Mouse (Mus musculus) retina, postnatal 1 day (tissue): ENCODE measurements around the gene Snrpa.

Source experiments
- DNase-seq: peaks from one replicate; pipeline ENCODE4 v3.0.0-alpha.2; 2012

Snrpa gene

DNA sequence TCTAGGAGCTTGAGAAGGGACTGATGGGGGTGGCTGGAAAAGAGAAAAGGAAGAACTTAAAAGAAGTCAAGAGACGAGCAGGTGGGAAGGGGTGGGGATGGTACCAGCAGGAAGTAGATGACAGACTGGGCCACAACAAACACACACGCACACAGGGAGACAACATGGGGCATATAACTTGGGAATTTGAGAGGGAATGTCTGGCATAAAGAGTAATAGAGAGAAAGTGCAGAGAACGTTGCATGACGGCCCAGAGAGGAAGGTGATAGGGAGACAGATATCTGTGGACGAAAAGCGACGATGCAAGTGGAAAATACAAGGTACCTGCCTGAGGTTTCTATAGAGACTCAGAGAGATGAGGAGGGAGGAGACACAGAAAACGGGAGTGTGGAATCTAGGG, 30.4 kb downstream of the Snrpa start:
- no peak for DNase-seq

DNA sequence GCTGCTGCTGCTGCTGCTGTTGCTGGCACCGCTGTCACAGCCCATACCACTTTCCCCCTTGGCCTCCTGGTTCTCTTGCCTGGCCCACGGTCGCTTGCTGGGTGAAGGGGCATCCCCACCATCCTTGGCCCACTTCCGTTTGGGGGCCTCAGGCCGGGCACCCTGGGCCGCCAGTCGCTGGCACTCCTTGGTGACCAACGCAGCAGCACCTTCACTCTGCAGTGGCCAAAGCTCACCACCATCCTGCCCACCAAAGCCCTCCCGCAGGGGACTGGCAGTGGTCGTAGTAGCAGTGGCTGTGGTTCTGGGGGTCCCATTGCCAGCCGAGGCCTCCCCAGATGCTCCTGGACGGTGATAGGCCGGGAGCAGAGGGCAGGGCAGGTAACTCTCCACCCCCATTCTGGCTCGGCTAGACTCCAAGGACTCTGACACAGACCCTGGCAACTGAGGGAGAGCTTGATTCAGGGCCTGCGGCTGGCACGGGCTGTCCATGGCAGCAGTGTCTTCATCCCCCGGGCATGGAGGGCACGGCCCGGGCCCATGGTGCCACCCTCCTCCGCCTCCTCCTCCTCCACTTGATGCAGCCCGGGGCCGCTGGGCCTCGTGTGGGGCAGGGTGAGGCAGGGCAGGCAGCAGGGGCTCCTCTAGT, 30.9 kb downstream of the Snrpa start:
- DNase-seq, result no peak

DNA sequence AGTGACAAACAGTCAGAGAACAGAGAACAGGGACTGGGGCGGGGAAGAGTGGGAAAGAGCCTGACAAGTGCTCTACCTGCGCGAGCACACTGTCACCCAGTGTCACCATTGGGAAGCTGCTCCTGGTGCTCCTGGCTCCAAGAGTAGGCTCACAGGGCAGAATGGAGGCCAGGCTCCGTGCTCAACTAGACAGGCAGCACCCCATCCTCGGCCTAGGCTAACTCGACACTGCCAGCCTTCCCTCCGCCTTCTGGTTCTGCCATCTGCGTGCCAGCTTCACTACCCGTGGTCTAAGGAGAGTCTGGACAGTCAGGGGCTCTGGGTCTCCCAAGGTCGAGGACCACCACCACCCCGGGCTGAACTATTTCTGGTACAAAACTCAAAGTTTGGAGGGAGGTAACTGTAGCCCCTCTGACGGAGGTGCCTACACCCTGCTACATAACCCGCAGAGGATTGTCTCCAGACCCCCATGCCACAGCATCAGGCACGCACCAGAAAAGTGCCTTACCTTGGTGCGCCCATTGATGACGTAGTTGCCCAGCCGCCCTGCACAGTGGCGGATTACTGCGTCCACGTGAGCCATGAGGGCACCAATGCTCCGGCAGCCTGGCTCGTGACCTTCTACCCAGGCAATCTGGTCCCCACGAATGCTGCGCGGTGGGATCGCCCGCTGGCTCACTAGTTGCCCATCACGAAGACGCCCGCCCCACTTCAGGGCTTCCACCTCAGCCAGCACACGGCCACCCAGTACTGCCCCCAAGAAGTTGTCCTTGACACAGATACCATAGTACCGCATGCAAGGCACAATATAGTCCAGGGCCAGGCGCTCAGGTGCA, 31.7 kb downstream of the Snrpa start:
- DNase-seq, result no peak

DNA sequence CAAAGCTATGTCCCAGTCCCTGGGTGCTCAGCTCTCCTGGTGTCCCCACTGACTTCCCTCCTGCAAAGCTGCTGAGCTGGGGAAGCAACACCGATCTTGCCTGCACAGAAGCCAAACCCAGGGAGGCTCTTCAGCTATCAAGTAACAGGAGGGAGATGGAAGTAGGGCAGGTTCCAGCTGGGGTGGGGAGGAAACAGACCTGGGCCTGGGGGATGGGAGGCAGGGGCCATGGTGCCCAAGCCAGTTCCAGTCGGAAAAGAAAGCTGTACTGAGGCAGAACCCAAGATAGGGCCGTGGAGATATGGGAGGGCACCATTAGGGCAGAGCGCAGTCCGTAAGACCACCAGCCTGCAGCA, 32.6 kb downstream of the Snrpa start:
- DNase-seq, result no peak

DNA sequence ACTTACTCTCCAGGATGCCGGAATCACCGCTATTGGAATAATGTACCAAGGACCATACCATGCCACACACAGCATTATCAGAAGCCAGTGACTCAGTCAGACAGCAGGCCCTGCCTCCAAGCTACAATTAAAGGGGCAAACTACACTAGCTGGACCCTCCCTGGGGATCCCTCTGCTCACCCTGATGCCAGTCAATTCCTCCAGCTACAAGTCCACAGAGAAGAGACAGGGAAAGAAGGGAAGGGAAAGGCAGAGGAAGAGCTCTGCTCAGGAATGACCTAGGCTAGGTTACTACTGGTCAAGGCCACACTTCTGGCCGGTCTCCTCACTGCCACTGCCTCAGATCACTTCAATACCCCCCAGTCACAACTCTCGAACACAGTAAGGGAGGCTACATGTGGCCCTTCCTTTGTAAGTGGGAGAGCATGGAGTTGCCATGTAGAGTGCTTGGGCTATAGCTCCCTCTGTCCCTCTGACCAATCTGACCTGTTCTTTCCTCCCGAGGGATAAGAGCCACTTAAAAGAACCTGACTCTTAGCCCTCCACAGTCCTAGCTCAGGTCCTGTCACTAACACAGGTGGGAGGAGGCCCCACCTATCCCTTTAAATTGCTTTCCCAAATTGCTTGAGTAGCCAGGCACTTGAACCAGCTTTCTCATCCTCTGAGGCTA, 33.2 kb downstream of the Snrpa start:
- DNase-seq, result no peak

DNA sequence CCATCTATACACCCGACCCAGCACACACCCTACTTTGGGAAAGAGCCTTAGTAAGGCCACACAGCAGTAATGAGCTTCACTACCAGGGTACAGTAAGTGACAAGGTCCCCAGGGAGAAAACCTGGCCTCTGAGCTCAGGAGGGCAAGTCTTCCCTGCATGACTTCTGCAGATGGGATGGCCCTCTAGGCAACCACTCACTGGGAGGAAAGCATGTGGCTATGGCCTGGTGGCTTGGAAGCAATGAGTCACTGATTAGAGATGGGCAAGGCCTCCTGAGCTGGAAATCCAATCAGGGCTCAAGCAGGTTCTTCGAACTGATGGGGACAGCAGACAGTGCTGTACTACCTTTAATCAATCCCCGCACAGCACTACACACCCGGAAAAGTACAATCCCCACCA, 34.3 kb downstream of the Snrpa start:
- DNase-seq, result no peak

DNA sequence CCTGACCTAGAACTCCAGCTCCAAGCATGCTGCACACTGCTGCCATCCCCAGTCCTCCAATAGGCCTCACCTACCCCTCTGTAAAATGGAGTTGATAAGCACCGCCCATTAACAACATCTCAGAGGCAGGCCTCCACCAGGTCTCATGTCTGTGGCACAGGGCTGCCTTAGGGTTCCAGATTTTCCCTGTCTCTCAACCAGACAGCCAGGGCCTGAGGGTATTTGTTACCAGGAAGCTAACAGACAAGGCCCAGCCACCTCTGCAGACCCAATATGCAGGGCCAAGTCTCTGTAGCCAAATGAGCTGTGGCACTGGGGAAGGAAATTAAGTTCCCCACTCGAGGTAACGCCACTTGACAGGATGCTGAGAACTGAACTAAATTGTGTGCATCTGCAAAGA, 35.1 kb downstream of the Snrpa start:
- no peak for DNase-seq

DNA sequence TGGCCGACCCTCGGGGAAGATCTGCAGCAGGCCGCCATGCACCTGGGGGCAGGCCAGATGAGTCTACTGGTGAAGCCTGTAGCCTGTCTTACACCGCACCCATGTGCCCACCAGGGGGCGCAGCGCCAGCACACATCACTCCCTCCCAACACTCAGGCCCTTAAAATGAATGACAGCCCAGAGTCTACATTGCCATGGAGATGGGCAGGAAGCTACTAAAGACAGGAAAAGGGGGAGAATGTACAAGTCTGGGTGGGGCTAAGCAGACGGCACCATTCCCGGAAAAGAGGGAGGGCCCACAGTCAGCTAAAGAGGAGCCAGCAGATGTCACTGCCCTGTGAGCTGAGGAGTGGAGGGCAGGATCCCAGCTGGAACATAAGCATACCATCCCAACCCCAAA, 36.2 kb downstream of the Snrpa start:
- peak; percentile 96 for DNase-seq

DNA sequence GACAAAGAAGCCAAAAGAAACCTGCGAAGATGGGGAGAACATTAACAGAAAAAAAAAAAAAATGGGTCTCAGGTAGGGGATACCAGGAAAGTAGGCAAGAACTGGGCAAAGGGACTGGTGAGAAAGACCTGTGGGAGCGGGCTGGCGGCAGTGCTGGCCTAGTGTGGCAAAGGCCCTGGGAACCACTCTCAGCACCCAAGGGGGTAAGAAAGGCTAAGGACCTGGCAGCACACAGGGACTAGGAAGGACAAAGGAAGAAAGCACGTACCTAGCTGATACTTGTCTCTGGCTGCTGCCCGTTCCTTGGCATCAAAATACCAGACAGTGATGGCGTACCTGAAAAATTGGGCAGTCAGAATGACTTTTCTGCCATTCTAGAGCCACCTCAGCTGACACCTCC, 36.8 kb downstream of the Snrpa start:
- no peak for DNase-seq

DNA sequence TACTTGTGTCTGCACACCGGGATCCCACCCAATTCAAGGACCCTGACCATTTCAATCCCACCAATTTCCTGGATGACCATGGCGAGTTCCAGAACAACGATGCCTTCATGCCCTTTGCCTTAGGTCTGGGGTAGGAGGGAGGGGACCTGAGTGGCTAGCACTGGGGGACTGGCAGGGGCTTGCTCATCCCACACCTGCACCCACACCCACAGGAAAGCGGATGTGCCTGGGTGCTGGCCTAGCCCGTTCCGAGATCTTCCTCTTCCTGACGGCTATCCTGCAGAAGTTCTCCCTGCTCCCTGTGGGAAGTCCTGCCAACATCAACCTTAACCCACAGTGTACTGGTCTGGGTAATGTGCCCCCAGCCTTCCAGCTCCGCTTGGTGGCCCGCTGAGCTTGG, 37.9 kb downstream of the Snrpa start:
- no peak for DNase-seq

DNA sequence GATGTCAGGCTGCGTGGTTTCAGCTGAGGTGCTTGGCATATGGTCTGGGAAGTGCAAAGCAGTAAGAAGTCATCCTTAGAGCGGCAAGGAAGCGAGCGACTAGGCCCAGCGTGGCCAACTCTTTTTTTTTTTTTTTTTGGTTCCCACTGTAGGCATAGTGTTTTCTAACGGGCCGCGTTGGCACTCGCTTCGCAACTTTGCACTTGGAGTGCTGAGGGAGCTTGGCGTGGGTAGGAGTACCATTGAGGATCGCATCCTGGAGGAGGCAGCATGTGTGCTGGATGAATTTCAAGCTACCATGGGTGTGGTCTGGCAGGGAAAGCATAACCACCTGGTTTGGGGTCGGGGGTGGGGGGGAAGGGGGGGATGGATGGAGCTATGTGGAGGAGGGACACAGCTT, 40.1 kb downstream of the Snrpa start:
- DNase-seq, result no peak

DNA sequence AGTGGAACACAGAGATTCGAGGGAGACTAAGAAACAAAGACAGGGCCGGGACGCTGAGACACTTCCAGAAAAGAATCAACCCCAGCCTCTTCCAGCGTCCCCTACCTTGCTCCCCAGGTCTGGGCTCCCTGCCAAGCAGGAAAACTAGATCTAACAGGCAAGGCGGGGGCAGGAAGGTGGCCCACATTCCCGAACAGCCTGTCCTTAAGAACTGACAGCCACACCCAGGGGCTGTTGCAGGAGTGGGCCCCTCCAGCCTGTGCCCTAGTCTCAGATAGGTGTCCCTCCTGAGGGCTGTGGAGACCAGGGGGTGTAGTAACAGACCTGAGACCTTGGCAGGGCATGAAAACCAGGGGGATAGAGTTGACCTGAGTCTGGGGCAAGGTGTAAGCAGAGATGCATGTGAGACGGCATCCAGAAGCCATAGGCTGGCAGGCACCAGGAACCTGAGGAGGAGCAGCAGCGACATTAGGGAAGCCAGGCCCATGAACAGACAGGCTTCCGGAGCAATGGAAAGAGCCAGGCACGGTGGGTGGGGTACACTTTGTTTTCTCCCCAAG, 42.8 kb downstream of the Snrpa start, which contains the start of gene Cyp2t4:
Gene Cyp2t4 (plus strand): TSS at position 510 of the 560 bp plus-strand sequence.
- DNase-seq, result no peak
